Mouse (Mus musculus) neural tube, embryonic 15.5 days (tissue): ENCODE data around the gene Kbtbd6. TPM values are rescaled to one million over a fixed set of nuclear protein-coding genes. Genes with fewer than 3 reads are reported as not detected.
"Not testable (repeated sequence)": the region's sequence is repeated elsewhere in the genome, so short reads cannot be mapped to it uniquely, and the experiment has no call there.

Source experiments
- ATAC-seq: fragments of 200-750 bp; cut with Nextera tagmentation; 2 replicates; pipeline ENCODE4 v1.8.0; 2017; ENCODE audit warnings: mild to moderate bottlenecking, moderate TSS enrichment, moderate library complexity; ENCODE audit not compliant: low FRiP score
- H3K27ac ChIP-seq: fragments of 300-500 bp; sonication (generic); replicated peaks from 2 replicates; pipeline ENCODE4 v1.5.1; 2015; ENCODE audit warnings: mild to moderate bottlenecking, inconsistent platforms
- H3K27me3 ChIP-seq: fragments of 300-500 bp; sonication (generic); replicated peaks from 2 replicates; pipeline ENCODE4 v1.6.1; 2015; ENCODE audit warnings: inconsistent platforms
- H3K36me3 ChIP-seq: fragments of 300-500 bp; sonication (generic); 2 replicates; pipeline ENCODE4 v1.6.1; 2015; ENCODE audit warnings: inconsistent platforms
- H3K4me1 ChIP-seq: fragments of 300-500 bp; sonication (generic); 2 replicates; pipeline ENCODE4 v1.6.1; 2015; ENCODE audit warnings: inconsistent platforms
- H3K4me2 ChIP-seq: fragments of 300-500 bp; sonication (generic); 2 replicates; pipeline ENCODE4 v1.6.1; 2015; ENCODE audit warnings: inconsistent platforms, mild to moderate bottlenecking, moderate library complexity
- H3K4me3 ChIP-seq: fragments of 300-500 bp; sonication (generic); replicated peaks from 2 replicates; pipeline ENCODE4 v1.5.1; 2015; ENCODE audit warnings: mild to moderate bottlenecking, inconsistent platforms
- H3K9ac ChIP-seq: fragments of 300-500 bp; sonication (generic); replicated peaks from 2 replicates; pipeline ENCODE4 v1.6.1; 2015; ENCODE audit warnings: mild to moderate bottlenecking, inconsistent platforms
- H3K9me3 ChIP-seq: fragments of 300-500 bp; sonication (generic); replicated peaks from 2 replicates; pipeline ENCODE4 v1.6.1; 2016; ENCODE audit warnings: inconsistent platforms
- WGBS: fragments of 180-500 bp; shearing (Covaris S2); methylation state at CpG from one replicate; pipeline ENCODE4 v1.1.7; 2015; ENCODE audit warnings: mixed read lengths; 5-methylcytosine and 5-hydroxymethylcytosine counted together
- polyA plus RNA-seq: library from polyadenylated mRNA; unstranded; fragments of >200 nt; fragmentation: Nextera tagmentation; extraction: Ambion mirVana; gene quantifications from 2 replicates; pipeline ENCODE4 v1.2.1, GENCODE M21; 2015

The Kbtbd6 gene
- polyA plus RNA-seq, result 1.6 and 2.2 TPM in 2 replicates

DNA sequence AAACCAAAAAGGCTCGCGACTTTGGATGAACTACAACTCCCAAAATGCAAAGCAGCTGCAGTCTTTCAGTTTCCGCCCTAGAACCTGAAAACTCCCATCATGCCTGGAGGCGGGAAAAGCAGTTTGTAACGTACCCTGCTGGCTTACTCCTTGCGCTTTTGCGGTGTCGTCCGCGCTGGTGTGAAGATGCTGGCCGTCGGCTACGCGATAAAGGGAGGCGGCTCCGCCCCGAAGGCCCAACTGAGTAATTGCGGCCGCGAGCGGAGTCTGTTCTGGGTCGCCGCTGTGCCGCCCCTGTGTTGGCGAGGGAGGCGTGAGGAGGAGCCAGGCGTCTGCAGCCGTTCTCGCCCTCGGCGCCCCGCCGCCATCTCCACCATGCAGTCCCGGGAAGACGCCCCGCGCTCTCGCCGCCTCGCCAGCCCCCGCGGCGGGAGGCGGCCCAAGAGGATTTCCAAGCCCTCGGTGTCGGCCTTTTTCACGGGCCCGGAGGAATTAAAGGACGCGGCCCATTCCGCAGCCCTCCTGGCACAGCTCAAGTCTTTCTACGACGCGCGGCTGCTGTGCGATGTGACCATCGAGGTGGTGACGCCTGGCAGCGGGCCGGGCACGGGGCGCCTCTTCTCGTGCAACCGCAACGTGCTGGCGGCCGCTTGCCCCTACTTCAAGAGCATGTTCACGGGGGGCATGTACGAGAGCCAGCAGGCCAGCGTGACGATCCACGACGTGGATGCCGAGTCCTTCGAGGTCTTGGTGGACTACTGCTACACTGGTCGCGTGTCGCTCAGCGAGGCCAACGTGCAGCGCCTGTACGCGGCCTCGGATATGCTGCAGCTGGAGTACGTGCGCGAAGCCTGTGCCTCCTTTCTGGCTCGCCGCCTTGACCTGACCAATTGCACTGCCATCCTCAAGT lies at the start of gene Kbtbd6:
Gene Kbtbd6 (plus strand): TSS at position 155 of the 910 bp plus-strand sequence.
- 12% methylated on average over 38 of the region's 89 CpGs for WGBS

DNA sequence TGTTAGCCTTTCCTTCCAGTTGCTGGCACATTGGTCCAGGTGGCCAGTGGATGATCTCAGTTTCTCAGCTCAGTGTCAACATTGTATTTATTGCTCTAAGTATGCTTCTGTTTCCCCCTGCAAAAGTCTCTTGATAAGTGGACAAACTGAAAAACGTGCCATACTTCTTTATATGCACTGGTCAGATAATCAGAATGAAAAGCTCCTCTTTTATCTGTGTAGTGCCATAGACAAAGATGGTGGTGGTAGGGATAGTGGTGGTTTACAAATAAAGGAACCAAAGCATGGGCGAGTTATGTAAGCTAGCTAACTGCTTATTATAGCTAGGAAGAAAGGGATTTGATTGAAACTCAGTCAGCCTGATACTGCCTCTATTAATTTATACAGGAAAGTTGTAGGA lies 44.0 kb upstream of the Kbtbd6 start:
- WGBS, result 88% methylated on average over 2 of the region's 2 CpGs
- H3K9ac ChIP-seq, result no peak overlapping the region
- peaks cover 23% of the 10 kb centered on the region; the same call in 1 of the 2 replicates for H3K36me3 ChIP-seq
- no peak for ATAC-seq
- no peak overlapping the region for H3K4me2 ChIP-seq
- no peaks in the 10 kb centered on the region for H3K9me3 ChIP-seq
- H3K27ac ChIP-seq, result no peak overlapping the region
- no peaks in the 10 kb centered on the region for H3K4me1 ChIP-seq
- H3K27me3 ChIP-seq, result no peaks in the 10 kb centered on the region
- no peak overlapping the region for H3K4me3 ChIP-seq

More for the DNA sequence above, at the start of gene Kbtbd6:
- not testable (repeated sequence) for H3K9me3 ChIP-seq, H3K27ac ChIP-seq, H3K27me3 ChIP-seq, H3K4me1 ChIP-seq, H3K36me3 ChIP-seq
- ATAC-seq, result peak; percentile 92
- H3K9ac ChIP-seq, result peak within 1 kb of the TSS; percentile 44
- peak within 1 kb of the TSS; percentile 58 for H3K4me3 ChIP-seq
- peak within 1 kb of the TSS; percentile 77 for H3K4me2 ChIP-seq

DNA sequence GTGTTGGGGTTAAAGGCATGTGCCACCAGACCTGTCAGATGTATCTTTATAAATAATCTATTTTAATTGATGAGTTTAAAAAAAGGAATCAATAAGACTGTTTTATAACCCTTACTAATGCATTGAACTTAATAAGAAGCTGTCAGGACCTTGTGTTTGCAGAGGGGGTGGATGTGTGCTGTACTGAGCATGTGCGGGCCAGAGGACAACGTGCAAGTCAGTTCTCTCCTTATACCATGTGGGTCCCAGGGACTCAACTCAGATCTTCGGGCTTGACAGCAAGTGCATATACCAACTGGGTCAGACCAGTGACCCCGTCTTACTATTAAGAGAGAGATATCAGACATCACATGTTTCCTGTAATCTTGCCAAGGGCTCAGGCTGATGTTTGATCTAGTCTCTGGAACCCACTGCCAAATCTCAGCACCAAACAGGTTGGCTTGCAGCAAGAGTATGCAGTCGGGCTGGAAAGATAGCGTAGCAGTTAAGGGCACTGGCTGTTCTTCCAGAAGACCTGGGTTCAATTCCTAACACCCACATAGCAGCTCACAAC lies 42.3 kb upstream of the Kbtbd6 start:
- Histone ChIP-seq H3K27me3 (no peaks in the 10 kb centered on the region), H3K4me1 (no peaks in the 10 kb centered on the region), H3K27ac (no peak overlapping the region), H3K4me2 (no peak overlapping the region), H3K9me3 (no peaks in the 10 kb centered on the region), H3K36me3 (peaks cover 24% of the 10 kb centered on the region), H3K9ac (no peak overlapping the region), H3K4me3 (no peak overlapping the region)
- 96% methylated on average over 6 of the region's 6 CpGs for WGBS
- ATAC-seq, result no peak

DNA sequence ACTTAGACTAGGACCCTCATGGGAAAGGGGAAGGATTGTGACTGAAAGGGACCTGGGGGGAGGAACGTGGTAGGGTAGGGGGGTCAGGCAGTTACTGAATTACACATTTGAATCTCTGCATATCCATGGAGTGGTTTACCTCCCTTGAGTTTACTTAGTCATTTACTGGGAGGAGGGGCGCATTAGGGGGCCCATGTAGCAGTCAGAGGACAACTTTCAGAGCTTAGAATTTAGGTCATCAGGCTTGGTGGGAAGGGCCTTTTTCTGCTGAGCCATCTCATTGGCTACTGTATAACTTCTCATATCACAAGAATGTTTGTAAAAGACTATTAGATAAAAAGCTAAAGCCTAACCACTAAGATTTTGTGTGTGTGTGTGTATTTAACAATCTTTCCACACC lies 41.0 kb upstream of the Kbtbd6 start:
- ATAC-seq, result no peak
- H3K9ac ChIP-seq, result no peak overlapping the region
- WGBS, result 78% methylated on average over 2 of the region's 2 CpGs
- no peak overlapping the region for H3K27ac ChIP-seq
- H3K9me3 ChIP-seq, result no peaks in the 10 kb centered on the region
- H3K4me3 ChIP-seq, result no peak overlapping the region
- H3K36me3 ChIP-seq, result peaks cover 27% of the 10 kb centered on the region
- H3K4me2 ChIP-seq, result no peak overlapping the region
- H3K4me1 ChIP-seq, result no peaks in the 10 kb centered on the region
- no peaks in the 10 kb centered on the region for H3K27me3 ChIP-seq

DNA sequence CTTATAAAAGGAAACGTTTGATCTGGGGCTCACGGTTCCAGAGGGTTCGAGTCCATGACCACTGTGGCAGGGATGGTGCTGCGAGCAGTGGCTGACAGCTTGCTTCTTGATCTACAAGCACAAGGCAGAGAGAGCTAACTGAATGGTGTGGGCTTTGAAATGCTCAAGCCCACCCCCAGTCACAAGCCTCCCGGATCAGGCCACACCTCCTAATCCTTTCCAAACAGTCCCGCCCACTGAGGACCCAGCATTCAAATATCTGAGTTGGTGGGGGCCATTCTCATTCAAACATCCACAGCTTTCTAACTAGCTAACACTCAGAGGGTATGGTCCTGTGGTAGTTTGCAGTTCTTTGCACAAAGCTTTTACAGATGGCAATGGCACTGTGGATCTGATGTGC lies 38.5 kb upstream of the Kbtbd6 start:
- Histone ChIP-seq H3K4me3 (no peak overlapping the region), H3K36me3 (peaks cover 33% of the 10 kb centered on the region), H3K4me1 (no peaks in the 10 kb centered on the region), H3K27me3 (no peaks in the 10 kb centered on the region), H3K4me2 (no peak overlapping the region), H3K9me3 (no peaks in the 10 kb centered on the region), H3K27ac (no peak overlapping the region), H3K9ac (no peak overlapping the region)
- WGBS, result 88% methylated on average over 6 of the region's 6 CpGs
- ATAC-seq, result no peak

DNA sequence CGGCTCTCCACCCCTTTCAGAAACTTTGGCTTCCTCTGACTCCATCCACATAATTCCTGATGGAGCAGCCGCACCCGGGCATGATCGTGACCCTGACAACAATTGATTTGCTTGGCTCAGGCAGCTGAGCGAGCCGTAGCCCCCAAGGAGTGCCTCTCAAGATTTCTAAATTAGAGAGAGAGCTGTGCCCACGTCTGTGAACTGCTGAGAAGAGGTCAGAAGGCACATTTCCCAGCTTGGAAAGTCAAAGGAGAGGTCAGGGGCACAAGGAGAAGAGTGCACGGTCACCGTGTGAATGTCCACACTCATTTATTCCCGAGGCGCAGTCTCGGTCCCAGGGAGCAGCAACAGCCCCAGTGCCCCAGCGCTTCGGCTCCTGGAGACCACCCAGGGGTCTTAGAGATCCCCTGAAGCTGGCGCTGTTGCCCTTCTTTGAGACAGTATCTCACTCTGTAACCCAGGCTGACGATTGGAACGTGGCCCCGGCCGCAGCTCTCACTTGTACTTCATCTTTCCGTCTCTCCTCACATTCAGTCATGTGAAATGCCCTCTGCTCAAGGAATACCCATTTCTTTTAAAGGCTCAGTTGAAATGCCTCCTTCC lies 31.5 kb upstream of the Kbtbd6 start:
- no peak overlapping the region; the same call in 1 of the 2 replicates for H3K4me2 ChIP-seq
- no peak for ATAC-seq

DNA sequence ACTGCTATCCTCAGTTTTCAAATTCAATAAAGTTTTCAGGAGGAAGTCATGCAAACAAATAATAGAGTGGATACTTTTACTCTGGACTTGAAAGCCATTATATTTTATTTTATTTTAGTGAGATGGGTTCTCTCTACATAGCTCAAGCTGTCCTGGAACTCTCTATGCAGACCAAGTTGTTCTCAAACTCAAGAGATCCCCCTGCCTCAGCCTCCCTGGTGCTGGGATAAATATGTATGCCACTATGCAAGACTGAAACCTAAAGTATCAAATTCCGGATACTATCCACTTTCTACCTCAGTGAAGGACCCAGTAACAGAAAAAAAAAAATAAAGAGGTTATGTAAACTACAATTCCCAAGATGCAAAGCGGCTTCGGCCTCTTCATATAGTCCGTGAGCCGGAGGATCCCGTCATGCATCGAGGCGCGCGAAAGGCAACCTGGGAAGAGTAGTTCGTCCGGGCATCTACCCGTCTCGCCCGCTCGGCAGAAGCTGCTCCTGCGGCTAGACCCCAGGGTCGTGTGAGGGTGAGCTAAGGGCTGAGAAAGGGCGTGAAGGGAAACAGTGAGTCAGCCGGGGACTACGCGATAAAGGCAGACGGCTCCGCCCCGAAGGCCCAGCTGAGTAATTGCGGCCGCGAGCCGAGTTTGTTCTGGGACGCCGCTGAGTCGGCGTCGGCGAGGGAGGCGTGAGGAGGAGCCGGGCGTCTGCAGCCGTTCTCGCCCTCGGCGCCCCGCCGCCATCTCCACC lies 25.5 kb upstream of the Kbtbd6 start, which contains the start of gene Kbtbd7:
Gene Kbtbd7 (plus strand): TSS at position 533 of the 751 bp plus-strand sequence.
- Histone ChIP-seq H3K4me2 (peak within 1 kb of the TSS; percentile 57), H3K27me3 (no peaks in the 10 kb centered on the region), H3K36me3 (peaks cover 12% of the 10 kb centered on the region), H3K9me3 (no peaks in the 10 kb centered on the region), H3K4me3 (peak within 1 kb of the TSS; percentile 62), H3K4me1 (peaks cover 13% of the 10 kb centered on the region; the same call in 1 of the 2 replicates), H3K27ac (peak within 1 kb of the TSS; percentile 90), H3K9ac (peak within 1 kb of the TSS; percentile 61)
- under 1% methylated on average over 43 of the region's 44 CpGs for WGBS
- peak; percentile 99 for ATAC-seq

More for the DNA sequence above, 31.5 kb upstream of the Kbtbd6 start:
- WGBS, result 29% methylated on average over 20 of the region's 20 CpGs
- no peak overlapping the region for H3K27ac ChIP-seq
- no peaks in the 10 kb centered on the region for H3K27me3 ChIP-seq
- H3K4me1 ChIP-seq, result 0 out of 2 replicates have a peak, but pooled peaks cover 4% of the 10 kb centered on the region
- H3K4me3 ChIP-seq, result no peak overlapping the region
- no peak overlapping the region for H3K9ac ChIP-seq
- H3K9me3 ChIP-seq, result no peaks in the 10 kb centered on the region
- peaks cover 27% of the 10 kb centered on the region for H3K36me3 ChIP-seq

DNA sequence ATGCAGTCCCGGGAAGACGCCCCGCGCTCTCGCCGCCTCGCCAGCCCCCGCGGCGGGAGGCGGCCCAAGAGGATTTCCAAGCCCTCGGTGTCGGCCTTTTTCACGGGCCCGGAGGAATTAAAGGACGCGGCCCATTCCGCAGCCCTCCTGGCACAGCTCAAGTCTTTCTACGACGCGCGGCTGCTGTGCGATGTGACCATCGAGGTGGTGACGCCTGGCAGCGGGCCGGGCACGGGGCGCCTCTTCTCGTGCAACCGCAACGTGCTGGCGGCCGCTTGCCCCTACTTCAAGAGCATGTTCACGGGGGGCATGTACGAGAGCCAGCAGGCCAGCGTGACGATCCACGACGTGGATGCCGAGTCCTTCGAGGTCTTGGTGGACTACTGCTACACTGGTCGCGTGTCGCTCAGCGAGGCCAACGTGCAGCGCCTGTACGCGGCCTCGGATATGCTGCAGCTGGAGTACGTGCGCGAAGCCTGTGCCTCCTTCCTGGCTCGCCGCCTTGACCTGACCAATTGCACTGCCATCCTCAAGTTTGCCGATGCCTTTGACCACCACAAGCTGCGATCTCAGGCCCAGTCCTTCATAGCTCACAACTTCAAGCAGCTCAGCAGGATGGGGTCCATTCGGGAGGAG lies 24.8 kb upstream of the Kbtbd6 start:
- H3K4me2 ChIP-seq, result peak overlapping the region; percentile 57
- peak; percentile 63 for ATAC-seq
- 56% methylated on average over 12 of the region's 59 CpGs for WGBS
- H3K9ac ChIP-seq, result peak overlapping the region; percentile 61
- H3K36me3 ChIP-seq, result peaks cover 12% of the 10 kb centered on the region
- peak overlapping the region; percentile 90 for H3K27ac ChIP-seq
- peaks cover 13% of the 10 kb centered on the region; the same call in 1 of the 2 replicates for H3K4me1 ChIP-seq
- H3K27me3 ChIP-seq, H3K9me3 ChIP-seq: not testable (repeated sequence)
- peak overlapping the region; percentile 62 for H3K4me3 ChIP-seq

DNA sequence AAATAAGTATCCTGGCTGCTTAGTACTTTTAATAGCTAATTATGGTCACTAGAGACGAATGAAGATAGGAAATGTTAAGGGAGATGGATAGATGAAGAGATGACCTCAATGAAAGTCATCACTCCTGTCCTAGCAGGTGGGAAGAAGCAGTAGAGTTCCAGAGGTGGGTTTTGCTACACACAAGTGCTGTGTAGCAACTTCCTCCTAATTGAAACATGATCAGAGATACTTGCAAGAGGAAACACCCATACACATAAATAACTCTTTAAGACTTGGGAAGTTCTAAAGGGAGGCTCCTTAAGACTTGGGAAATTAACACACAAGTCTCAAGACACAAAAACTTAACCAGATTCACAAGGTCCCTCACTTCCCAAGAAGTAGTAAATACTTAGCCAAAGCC lies 17.6 kb upstream of the Kbtbd6 start:
- H3K4me1 ChIP-seq, result no peaks in the 10 kb centered on the region
- no peak overlapping the region for H3K4me2 ChIP-seq
- H3K9me3 ChIP-seq, result no peaks in the 10 kb centered on the region
- H3K27me3 ChIP-seq, result no peaks in the 10 kb centered on the region
- H3K9ac ChIP-seq, result no peak overlapping the region
- H3K4me3 ChIP-seq, result no peak overlapping the region
- 89% methylated on average over 1 of the region's 1 CpGs for WGBS
- no peaks in the 10 kb centered on the region for H3K36me3 ChIP-seq
- H3K27ac ChIP-seq, result no peak overlapping the region
- no peak for ATAC-seq

DNA sequence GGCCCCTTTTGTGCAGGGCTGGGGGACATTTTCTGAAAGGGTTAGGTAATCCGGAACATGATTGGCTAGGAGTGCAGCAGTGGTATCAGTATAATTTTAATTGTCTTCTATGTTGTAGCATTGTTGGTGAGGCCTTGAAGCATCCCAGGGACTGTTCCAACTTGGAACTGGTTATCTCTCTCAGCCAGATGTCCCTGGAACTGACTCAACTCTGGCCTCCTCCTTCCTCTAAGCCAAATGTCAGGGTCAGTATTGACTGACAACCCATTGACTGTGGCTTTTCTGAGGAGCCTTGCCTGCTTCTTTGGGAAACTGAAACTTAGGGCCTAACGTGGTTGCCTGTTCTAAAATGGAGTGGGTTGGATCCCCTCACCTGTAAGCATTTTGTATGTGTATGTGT lies 11.0 kb upstream of the Kbtbd6 start:
- Histone ChIP-seq H3K27me3 (no peaks in the 10 kb centered on the region), H3K27ac (no peak overlapping the region), H3K36me3 (no peaks in the 10 kb centered on the region), H3K9ac (no peak overlapping the region), H3K4me2 (no peak overlapping the region), H3K4me3 (no peak overlapping the region), H3K9me3 (no peaks in the 10 kb centered on the region), H3K4me1 (peaks cover 8% of the 10 kb centered on the region)
- ATAC-seq, result no peak
- WGBS, result 89% methylated on average over 2 of the region's 2 CpGs

DNA sequence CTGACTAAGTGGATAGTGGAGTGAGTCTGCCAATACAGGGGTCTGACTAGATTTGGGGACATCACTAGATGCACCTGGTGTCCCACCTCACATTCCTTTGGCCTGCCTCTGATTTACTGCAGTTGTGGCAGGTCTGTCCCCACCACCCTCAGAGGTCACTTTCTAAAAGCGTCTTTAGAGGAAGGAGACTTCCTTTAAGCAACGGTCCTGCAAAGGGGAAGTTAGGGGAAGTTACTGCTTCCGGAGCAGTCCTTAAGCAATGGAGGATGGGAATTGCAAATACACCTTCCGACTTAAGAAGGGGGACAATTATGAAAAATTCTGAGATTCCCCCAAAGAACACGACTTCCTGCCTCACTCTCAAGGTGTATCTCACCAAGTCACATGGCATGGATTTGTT lies 10.2 kb upstream of the Kbtbd6 start:
- no peak for ATAC-seq
- Histone ChIP-seq H3K9me3 (no peaks in the 10 kb centered on the region), H3K4me3 (no peak overlapping the region), H3K27ac (no peak overlapping the region), H3K27me3 (no peaks in the 10 kb centered on the region), H3K4me2 (no peak overlapping the region), H3K9ac (no peak overlapping the region), H3K36me3 (no peaks in the 10 kb centered on the region), H3K4me1 (peaks cover 12% of the 10 kb centered on the region)
- WGBS, result 81% methylated on average over 5 of the region's 5 CpGs
